Mouse (Mus musculus): ENCODE measurements around the gene Gm17677.

Gm17677 gene

GRCm38 (mm10) chr9:35740749-35741148, at the start of gene Gm17677:
Gene Gm17677 (plus strand): TSS chr9:35741049.
- no peak for DNase-seq

DNA sequence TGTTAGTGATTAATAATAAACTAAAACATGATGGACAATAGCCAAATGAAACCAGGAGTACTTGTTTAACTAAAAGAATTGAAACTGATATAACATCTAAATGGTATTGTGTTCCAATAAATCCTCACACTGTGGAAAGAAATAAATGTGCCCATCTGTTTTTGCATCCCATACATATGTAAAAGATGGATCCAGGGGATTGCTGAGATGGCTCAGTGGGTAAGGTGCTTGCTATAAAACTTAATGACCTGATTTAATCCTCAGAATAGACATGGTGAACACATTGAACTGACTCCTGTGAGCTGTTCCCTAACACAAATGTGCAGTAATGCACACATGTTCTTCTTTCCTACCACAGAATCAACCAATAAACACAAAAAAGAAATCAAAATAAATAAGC, 48.9 kb upstream of the Gm17677 start:
- no peak for DNase-seq

DNA sequence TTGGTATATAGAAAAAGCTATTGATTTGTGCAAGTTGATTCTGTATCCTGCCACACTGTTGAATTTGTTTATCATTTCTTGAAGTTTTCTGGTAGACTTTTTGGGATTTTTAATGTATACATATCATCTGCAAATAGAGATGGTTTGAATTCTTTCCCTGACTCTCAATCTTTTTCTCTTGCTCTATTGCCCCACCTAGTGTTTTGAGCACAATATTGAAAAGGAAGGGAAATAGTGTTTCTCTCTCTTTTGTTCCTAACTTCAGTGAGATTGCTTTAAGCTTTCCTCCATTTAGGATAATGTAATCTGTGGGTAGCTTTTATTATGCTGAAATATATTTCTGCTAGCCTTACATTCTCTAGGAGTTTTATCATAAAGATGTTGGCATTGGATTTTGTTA, 33.6 kb upstream of the Gm17677 start:
- no peak for DNase-seq

DNA sequence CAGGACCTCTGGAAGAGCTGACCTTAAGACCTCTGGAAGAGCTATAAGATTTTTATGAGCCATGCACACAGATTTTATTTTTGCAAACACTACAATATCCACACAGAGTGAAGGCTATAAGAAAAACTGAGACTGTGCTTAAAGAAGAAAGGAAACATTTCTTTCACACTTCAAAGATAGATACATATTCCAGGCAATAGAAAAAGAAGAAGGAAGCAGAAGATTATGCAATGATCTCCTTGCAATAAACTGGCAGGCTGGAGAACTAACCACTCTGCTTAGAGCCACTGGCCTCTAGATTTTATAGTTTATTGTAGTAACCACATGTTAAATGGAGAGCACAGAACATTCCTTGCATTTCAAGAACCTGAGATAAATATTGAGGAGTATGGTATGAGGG, 16.0 kb downstream of the Gm17677 start:
- no peak for DNase-seq

DNA sequence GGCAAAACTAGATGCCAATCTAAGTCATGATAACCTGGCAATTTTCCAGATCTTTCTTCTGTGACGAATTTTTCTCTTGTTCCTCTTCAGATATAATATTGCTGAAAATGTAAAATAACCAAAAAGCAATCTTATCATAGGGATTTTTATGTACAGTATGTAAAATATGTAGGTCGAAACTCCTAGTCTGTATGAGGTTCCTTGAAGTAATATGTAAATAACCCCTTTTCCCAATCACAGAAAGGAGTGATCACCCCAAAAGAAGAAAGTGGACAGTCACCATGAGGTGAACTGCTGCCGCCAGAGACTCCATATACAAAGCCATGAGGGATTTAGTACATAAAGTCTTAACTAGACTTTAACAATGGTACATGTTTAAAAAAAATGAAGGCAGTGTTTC, 37.2 kb downstream of the Gm17677 start, which contains the start of gene Gm17727:
Gene Gm17727, minus strand, starts transcription at position 101 of the 400 bp plus-strand sequence.
- no peak for DNase-seq

GRCm38 (mm10) chr9:35790001-35790400, 49.2 kb downstream of the Gm17677 start, which contains the start of the genes Gm27235 and D730048I06Rik:
Gene Gm27235 (minus strand): TSS chr9:35790101.
Gene D730048I06Rik (minus strand): TSS chr9:35790112.
- DNase-seq, result no peak
